Mouse (Mus musculus): ENCODE measurements around the gene Wdr72. TPM values are rescaled to one million over a fixed set of nuclear protein-coding genes. Genes with fewer than 3 reads are reported as not detected.
A peak's percentile ranks its signal among the peaks of the same experiment; 100 is the strongest.

The Wdr72 gene
- polyA plus RNA-seq, 1 experiment, result 0.46 TPM

GRCm38 (mm10) chr9:74126222-74126621 is 16.1 kb downstream of the Wdr72 start:
- Histone ChIP-seq H3K4me3 (ENCODE audit: insufficient read depth, low read length) (no peak overlapping the region), H3K4me1 (ENCODE audit: control insufficient read depth, insufficient read depth, low read length) (no peaks in the 10 kb centered on the region), H3K27ac (ENCODE audit: insufficient read depth, low read length) (no peak overlapping the region)
- TF ChIP-seq CTCF (IDR thresholded peaks at IDR 0.05; ENCODE audit: borderline replicate concordance, insufficient read depth, low read length), result no peak
- no peak for TF ChIP-seq POLR2A (IDR thresholded peaks at IDR 0.05; ENCODE audit: low read depth, low read length)

GRCm38 (mm10) chr9:74134010-74134409 is 23.9 kb downstream of the Wdr72 start:
- H3K27ac ChIP-seq (ENCODE audit: insufficient read depth, low read length), result no peak overlapping the region
- peaks cover 4% of the 10 kb centered on the region; the same call in 1 of the 2 replicates for H3K4me1 ChIP-seq (ENCODE audit: control insufficient read depth, insufficient read depth, low read length)
- H3K4me3 ChIP-seq (ENCODE audit: insufficient read depth, low read length), result no peak overlapping the region
- TF ChIP-seq POLR2A (IDR thresholded peaks at IDR 0.05; ENCODE audit: low read depth, low read length), result no peak
- TF ChIP-seq CTCF (IDR thresholded peaks at IDR 0.05; ENCODE audit: borderline replicate concordance, insufficient read depth, low read length), result no peak

GRCm38 (mm10) chr9:74141864-74142263 is 31.7 kb downstream of the Wdr72 start:
- Histone ChIP-seq H3K4me1 (ENCODE audit: control insufficient read depth, insufficient read depth, low read length) (peaks cover 2% of the 10 kb centered on the region; the same call in 1 of the 2 replicates), H3K27ac (ENCODE audit: insufficient read depth, low read length) (no peak overlapping the region), H3K4me3 (ENCODE audit: insufficient read depth, low read length) (no peak overlapping the region)
- TF ChIP-seq CTCF (IDR thresholded peaks at IDR 0.05; ENCODE audit: borderline replicate concordance, insufficient read depth, low read length) (peak; percentile 96), POLR2A (IDR thresholded peaks at IDR 0.05; ENCODE audit: low read depth, low read length) (no peak)

- peaks cover 2% of the 10 kb centered on the region; the same call in 1 of the 2 replicates for H3K4me1 ChIP-seq (ENCODE audit: control insufficient read depth, insufficient read depth, low read length)
- no peak overlapping the region for H3K27ac ChIP-seq (ENCODE audit: insufficient read depth, low read length)
- TF ChIP-seq CTCF (IDR thresholded peaks at IDR 0.05; ENCODE audit: borderline replicate concordance, insufficient read depth, low read length) (no peak), POLR2A (IDR thresholded peaks at IDR 0.05; ENCODE audit: low read depth, low read length) (no peak)
- no peak overlapping the region for H3K4me3 ChIP-seq (ENCODE audit: insufficient read depth, low read length)
These were observed 32.5 kb downstream of the Wdr72 start for GRCm38 (mm10) chr9:74142705-74143104.

- peaks cover 2% of the 10 kb centered on the region; the same call in 1 of the 2 replicates for H3K4me1 ChIP-seq (ENCODE audit: control insufficient read depth, insufficient read depth, low read length)
- H3K4me3 ChIP-seq (ENCODE audit: insufficient read depth, low read length), result no peak overlapping the region
- TF ChIP-seq CTCF (IDR thresholded peaks at IDR 0.05; ENCODE audit: borderline replicate concordance, insufficient read depth, low read length) (no peak), POLR2A (IDR thresholded peaks at IDR 0.05; ENCODE audit: low read depth, low read length) (no peak)
- no peak overlapping the region for H3K27ac ChIP-seq (ENCODE audit: insufficient read depth, low read length)
These were observed 35.0 kb downstream of the Wdr72 start for GRCm38 (mm10) chr9:74145203-74145602.

- peaks cover 2% of the 10 kb centered on the region; the same call in 1 of the 2 replicates for H3K4me1 ChIP-seq (ENCODE audit: control insufficient read depth, insufficient read depth, low read length)
- TF ChIP-seq POLR2A (IDR thresholded peaks at IDR 0.05; ENCODE audit: low read depth, low read length) (no peak), CTCF (IDR thresholded peaks at IDR 0.05; ENCODE audit: borderline replicate concordance, insufficient read depth, low read length) (no peak)
- no peak overlapping the region for H3K27ac ChIP-seq (ENCODE audit: insufficient read depth, low read length)
- no peak overlapping the region for H3K4me3 ChIP-seq (ENCODE audit: insufficient read depth, low read length)
These were observed 38.1 kb downstream of the Wdr72 start for GRCm38 (mm10) chr9:74148306-74148705.

GRCm38 (mm10) chr9:74160361-74160933 is 50.3 kb downstream of the Wdr72 start:
- no peak for TF ChIP-seq CTCF (IDR thresholded peaks at IDR 0.05; ENCODE audit: borderline replicate concordance, insufficient read depth, low read length)
- no peak for TF ChIP-seq POLR2A (IDR thresholded peaks at IDR 0.05; ENCODE audit: low read depth, low read length)
- H3K4me3 ChIP-seq (ENCODE audit: insufficient read depth, low read length), result no peak overlapping the region

GRCm38 (mm10) chr9:74165697-74166096 is 55.5 kb downstream of the Wdr72 start:
- no peaks in the 10 kb centered on the region for H3K4me1 ChIP-seq (ENCODE audit: control insufficient read depth, insufficient read depth, low read length)
- no peak for TF ChIP-seq CTCF (IDR thresholded peaks at IDR 0.05; ENCODE audit: borderline replicate concordance, insufficient read depth, low read length)
- no peak for TF ChIP-seq POLR2A (IDR thresholded peaks at IDR 0.05; ENCODE audit: low read depth, low read length)
- no peak overlapping the region for H3K4me3 ChIP-seq (ENCODE audit: insufficient read depth, low read length)
- no peak overlapping the region for H3K27ac ChIP-seq (ENCODE audit: insufficient read depth, low read length)

More at GRCm38 (mm10) chr9:74160361-74160933, 50.3 kb downstream of the Wdr72 start:
- Histone ChIP-seq H3K4me1 (ENCODE audit: control insufficient read depth, insufficient read depth, low read length) (no peaks in the 10 kb centered on the region), H3K27ac (ENCODE audit: insufficient read depth, low read length) (no peak overlapping the region)

- TF ChIP-seq CTCF (IDR thresholded peaks at IDR 0.05; ENCODE audit: borderline replicate concordance, insufficient read depth, low read length) (no peak), POLR2A (IDR thresholded peaks at IDR 0.05; ENCODE audit: low read depth, low read length) (no peak)
- Histone ChIP-seq H3K27ac (ENCODE audit: insufficient read depth, low read length) (no peak overlapping the region), H3K4me1 (ENCODE audit: control insufficient read depth, insufficient read depth, low read length) (no peaks in the 10 kb centered on the region), H3K4me3 (ENCODE audit: insufficient read depth, low read length) (no peak overlapping the region)
These were observed 59.7 kb downstream of the Wdr72 start for GRCm38 (mm10) chr9:74169904-74170303.

- Histone ChIP-seq H3K4me3 (ENCODE audit: insufficient read depth, low read length) (no peak overlapping the region), H3K27ac (ENCODE audit: insufficient read depth, low read length) (no peak overlapping the region), H3K4me1 (ENCODE audit: control insufficient read depth, insufficient read depth, low read length) (no peaks in the 10 kb centered on the region)
- TF ChIP-seq CTCF (IDR thresholded peaks at IDR 0.05; ENCODE audit: borderline replicate concordance, insufficient read depth, low read length) (no peak), POLR2A (IDR thresholded peaks at IDR 0.05; ENCODE audit: low read depth, low read length) (no peak)
These were observed 76.7 kb downstream of the Wdr72 start for GRCm38 (mm10) chr9:74186748-74187400.

All from embryonic fibroblast, embryonic 13.5 days (primary cell).